Mouse (Mus musculus): ENCODE results near the gene Nrgn. TPM values are rescaled to one million over a fixed set of nuclear protein-coding genes. Genes with fewer than 3 reads are reported as not detected.

Gene Nrgn
- total RNA-seq, 1 experiment from 2014 or later = 6.3 TPM

DNA sequence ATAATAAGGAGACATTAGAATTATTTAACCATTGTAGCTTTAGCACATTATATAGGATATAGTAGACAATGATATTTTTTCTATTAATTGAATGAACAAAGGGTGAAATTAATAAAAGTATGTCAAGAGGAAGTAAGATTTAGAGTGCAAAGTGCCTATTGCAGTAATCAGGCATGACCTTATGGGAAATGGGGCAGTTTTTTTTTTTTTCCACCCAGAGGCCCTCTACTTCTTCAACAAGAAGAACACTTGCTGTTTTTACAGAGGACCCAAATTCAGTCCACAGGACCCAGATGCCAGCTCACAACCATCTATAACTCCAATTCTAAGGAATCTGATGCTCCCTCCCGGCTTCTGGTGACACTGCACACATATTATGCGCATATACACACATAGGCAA lies 7.9 kb upstream of the Nrgn start:
- ATAC-seq (replicated peaks; ENCODE audit: insufficient number of reproducible peaks, low FRiP score, low TSS enrichment, poor library complexity, severe bottlenecking) = no peak

DNA sequence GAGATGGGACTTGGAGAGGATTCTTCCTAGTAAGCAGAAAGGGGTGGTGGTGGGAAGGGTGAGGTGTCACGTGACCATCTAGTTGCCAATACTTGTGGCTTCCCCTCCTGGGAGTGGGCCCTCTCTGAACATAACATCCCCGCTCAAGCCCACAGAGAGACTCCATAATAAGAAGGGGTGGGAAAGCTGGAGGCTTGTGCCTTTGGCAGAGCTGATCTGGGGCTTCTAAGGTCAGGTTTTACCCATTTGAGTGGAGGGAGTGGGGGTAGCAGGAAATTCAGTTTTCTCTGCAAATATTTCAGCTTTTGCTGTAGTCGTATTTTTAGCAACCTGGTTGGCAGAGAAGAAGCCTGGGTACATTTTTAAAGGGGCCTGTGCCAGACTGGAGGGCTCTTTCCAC lies 3.7 kb upstream of the Nrgn start:
- no peak for ATAC-seq (replicated peaks; ENCODE audit: insufficient number of reproducible peaks, low FRiP score, low TSS enrichment, poor library complexity, severe bottlenecking)

DNA sequence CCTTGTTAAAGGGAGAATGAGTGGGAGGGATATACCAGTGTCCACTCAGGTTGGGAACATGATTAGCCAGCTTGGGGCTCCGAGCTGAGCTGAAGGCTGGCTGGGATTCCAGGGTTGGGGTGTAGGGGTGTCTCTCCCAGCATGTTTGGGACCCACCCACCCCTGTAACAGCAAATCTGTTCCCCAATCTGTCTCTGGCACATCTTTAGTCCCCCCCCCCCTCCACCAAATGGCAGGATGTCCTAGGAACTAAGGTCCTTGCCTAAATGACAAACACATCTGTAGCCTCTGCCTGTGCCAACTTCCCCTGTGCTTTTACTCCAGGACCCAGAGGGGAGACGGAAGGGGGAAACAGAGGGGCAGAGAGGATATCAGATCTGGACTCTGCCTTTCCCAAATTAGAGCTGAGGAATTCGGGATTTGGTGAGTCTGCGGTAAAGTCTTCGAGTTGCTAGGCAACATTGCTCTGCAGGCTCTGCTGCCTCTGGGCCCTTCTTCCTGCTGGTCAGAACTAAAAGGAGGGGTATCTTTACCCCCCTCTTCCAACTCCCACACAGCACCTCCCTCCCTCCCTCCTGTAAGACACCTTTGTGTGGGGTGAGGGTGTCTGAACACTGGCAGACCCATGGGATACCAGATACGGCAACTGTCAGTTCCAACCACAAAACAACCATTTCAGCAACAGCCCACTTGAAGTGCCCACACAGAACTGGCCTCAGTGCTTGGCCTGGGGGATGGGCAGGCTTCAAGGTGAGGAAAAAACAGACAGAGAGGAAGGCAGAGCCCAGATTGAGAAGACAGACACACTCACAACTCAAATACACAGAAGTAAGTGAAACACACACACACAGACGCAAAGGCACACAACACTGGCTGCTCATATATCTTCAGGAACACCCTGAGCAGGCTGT lies 2.4 kb upstream of the Nrgn start, which contains the start of gene Siae:
Gene Siae (plus strand): TSS at position 861 of the 911 bp plus-strand sequence.
- no peak for ATAC-seq (replicated peaks; ENCODE audit: insufficient number of reproducible peaks, low FRiP score, low TSS enrichment, poor library complexity, severe bottlenecking)

DNA sequence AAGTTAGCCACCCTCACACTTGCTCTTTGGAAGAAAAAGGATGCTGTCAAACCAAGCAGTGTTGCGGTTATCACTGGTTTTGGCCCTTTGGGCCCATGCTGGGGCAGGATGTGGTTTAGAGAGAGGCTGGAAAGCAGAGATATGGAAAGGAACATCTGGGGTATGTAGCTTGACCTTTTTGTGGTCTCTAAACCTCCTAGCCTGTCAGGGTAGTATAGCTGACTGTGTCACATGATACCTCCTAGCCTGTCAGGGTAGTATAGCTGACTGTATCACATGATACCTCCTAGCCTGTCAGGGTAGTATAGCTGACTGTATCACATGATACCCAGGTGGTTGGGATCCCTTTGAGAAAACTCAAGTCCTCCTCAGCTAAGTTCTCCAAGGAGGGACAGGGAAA lies 1.6 kb upstream of the Nrgn start:
- peak; percentile 54; the same call in 1 of the 2 replicates for ATAC-seq (replicated peaks; ENCODE audit: insufficient number of reproducible peaks, low FRiP score, low TSS enrichment, poor library complexity, severe bottlenecking)

- no peak for ATAC-seq (replicated peaks; ENCODE audit: insufficient number of reproducible peaks, low FRiP score, low TSS enrichment, poor library complexity, severe bottlenecking)
Measured at GRCm38 (mm10) chr9:37551751-37552531, 763 bp downstream of the Nrgn start.

GRCm38 (mm10) chr9:37550435-37550834 lies 2.3 kb downstream of the Nrgn start:
- no peak for ATAC-seq (replicated peaks; ENCODE audit: insufficient number of reproducible peaks, low FRiP score, low TSS enrichment, poor library complexity, severe bottlenecking)

GRCm38 (mm10) chr9:37546889-37547288 lies 5.8 kb downstream of the Nrgn start:
- ATAC-seq (replicated peaks; ENCODE audit: insufficient number of reproducible peaks, low FRiP score, low TSS enrichment, poor library complexity, severe bottlenecking) = no peak

DNA sequence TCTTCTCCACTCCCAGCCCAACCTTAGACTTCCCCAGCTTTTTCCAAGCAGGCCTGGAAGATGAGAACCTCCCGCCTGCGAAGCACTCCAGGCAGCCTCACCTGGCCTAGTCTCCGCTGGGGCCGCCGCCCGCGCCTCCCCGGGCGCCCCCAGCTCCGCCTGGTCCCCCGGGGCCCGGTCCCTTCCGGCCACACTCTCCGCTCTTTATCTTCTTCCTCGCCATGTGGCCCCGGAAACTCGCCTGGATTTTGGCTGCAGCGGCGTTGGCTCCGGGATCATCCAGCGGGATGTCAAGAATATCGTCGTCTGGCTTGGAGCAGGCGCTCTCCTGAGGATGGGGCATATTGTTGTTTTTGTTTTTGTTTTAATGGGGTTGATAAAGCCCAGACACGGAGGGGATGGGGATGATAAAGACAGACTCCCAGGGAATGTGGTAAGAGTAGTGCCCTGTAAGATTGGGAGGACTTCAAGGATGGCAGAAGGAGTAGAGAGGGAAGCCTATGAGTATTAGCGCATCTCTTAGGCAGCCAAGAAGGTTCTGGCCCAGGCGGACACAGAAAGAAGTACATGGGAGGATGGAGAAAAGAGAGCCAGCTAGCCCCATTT lies 6.8 kb downstream of the Nrgn start:
- ATAC-seq (replicated peaks; ENCODE audit: insufficient number of reproducible peaks, low FRiP score, low TSS enrichment, poor library complexity, severe bottlenecking) = no peak

DNA sequence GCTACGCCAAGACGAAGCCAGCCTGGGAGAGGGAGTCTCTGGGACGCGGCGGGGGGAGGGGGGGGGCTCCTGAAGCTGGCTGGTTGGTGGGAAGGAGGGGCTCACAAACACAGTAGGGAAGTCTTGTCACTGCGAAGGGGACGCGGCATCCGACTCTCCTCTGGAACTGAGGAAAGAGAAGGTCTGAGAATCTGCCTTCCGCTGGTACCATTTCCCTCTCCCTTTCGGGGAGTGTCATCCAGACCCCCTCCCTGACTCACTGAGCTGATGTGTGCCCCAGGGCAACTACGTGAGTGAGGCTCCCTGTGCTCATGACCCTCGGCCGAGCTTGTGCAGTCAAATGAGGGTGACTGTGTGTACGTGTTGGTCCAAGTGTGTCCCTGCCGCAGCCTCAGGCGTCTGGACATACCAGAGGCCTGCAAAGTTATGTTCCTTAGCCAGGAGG lies 7.5 kb downstream of the Nrgn start:
- no peak for ATAC-seq (replicated peaks; ENCODE audit: insufficient number of reproducible peaks, low FRiP score, low TSS enrichment, poor library complexity, severe bottlenecking)

GRCm38 (mm10) chr9:37544447-37545165 lies 8.1 kb downstream of the Nrgn start:
- ATAC-seq (replicated peaks; ENCODE audit: insufficient number of reproducible peaks, low FRiP score, low TSS enrichment, poor library complexity, severe bottlenecking) = 0 out of 2 replicates have a peak, but pooled peaks have one; percentile 33

DNA sequence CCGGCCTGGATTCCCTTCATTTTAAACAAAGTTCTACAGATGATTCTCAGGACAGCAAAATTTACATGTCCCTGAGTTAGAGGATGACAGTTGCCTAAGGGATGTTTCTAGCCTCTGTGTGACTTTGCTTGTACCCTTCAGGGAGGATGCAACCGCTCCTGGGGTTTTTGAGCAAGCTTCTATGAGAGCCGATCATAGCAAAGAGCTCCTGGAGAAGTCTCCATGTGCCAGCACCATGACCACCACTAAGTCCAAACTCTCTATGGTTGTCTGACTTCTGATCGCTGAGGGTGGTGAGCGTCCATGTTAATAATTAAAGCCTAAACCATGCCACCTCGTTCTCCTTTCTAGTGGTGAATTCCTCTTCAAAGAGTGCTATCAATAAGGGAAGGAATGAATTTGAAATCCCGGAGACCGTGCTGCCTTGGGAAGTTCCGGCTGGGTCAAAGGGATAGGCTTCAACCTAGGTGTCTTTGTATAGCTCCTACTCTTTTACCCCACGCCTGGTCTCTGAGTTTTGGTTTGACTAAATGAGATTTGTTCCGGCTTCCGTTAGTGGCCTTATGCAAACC lies 8.7 kb downstream of the Nrgn start:
- ATAC-seq (replicated peaks; ENCODE audit: insufficient number of reproducible peaks, low FRiP score, low TSS enrichment, poor library complexity, severe bottlenecking) = no peak

DNA sequence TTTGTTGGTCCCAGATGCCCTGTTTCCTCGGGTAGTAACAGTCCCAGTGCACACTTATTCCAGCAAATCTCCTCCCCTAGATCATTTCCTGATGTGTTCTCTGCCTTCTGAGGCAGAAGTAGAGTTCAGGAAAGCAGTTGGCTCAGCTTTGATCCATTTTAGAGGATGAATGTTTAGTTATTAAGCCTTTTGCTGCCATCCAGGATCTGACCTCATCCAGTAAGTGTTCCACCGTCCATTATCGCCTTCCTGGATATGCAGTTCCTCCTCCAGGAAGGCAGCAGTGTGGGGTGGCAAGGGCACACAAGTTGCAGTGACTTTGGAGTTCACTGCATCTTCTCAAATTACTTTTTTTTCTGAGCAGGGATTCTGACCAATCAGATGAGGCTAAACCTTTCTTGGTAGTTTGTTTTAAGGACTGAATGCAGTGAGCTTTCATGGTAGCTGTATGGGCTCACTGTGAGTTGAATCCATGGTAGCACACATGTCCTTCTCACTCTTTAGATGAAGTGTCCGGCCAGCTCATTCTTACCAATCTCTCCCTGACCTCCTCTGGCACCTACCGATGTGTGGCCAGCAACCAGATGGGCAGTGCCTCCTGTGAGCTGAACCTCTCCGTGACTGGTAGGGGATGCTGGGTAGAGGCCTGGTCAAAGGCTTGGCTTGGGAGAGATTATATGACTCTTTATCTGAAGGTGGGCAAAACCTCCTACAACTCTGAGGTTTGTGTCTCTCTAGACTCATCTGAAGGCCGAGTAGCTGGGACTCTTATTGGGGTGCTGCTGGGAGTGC lies 10.7 kb downstream of the Nrgn start:
- ATAC-seq (replicated peaks; ENCODE audit: insufficient number of reproducible peaks, low FRiP score, low TSS enrichment, poor library complexity, severe bottlenecking) = no peak

DNA sequence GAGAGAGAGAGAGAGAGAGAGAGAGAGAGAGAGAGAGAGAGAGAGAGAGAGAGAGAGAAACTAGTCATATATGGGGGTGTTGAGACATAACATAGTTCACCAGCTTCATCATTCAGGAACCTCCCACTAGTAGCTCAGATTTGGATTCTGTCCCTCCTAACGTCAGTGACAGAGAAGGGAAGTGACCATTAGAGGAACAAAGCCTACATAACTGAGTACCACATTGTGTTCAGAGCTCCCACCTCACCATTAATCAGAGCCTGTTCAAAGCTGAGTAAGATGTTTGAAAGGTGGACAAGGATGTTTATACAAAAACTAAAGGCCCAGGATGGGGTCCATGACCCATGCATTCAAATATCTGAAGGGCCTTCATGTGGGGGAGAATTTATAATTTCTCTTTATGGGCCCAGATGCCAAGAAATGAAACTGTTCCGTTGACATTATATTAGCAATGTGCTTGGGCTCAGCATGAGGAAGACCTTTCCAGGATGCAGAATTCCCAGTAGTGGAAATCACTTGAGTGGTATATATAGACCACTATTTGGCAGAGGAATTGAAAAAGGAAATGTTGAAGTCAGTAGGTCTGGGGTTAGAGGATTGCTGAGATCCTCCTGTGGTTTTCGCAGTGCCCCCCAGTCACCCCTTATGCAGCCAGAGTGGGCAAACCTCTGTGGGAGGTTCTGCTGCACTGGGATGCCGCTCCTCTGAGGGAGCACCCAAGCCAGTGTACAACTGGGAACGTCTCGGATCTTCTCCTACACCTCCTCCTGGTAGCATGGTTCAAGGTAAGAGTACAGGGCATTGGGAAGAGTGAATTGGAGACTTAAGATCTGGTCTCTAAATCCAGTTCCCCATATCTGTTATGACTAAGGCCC lies 11.8 kb downstream of the Nrgn start:
- no peak for ATAC-seq (replicated peaks; ENCODE audit: insufficient number of reproducible peaks, low FRiP score, low TSS enrichment, poor library complexity, severe bottlenecking)

DNA sequence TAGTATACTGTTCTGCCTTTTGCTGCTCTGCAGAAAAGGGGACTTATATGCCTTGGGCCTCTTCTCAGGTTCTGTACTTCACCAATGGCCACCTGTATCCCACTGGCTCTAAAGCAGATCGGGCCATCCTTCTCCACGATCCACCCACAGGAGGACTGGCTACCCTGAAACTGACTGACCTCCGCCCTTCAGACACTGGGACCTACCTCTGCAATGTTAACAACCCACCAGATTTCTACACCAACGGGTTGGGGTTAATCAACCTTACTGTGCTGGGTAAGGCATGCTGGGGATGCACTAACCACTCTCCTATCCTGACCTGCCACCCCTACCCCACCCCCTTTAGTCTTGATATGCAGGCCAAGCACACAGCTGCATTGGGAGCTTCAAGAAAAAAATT lies 12.5 kb downstream of the Nrgn start:
- no peak for ATAC-seq (replicated peaks; ENCODE audit: insufficient number of reproducible peaks, low FRiP score, low TSS enrichment, poor library complexity, severe bottlenecking)

DNA sequence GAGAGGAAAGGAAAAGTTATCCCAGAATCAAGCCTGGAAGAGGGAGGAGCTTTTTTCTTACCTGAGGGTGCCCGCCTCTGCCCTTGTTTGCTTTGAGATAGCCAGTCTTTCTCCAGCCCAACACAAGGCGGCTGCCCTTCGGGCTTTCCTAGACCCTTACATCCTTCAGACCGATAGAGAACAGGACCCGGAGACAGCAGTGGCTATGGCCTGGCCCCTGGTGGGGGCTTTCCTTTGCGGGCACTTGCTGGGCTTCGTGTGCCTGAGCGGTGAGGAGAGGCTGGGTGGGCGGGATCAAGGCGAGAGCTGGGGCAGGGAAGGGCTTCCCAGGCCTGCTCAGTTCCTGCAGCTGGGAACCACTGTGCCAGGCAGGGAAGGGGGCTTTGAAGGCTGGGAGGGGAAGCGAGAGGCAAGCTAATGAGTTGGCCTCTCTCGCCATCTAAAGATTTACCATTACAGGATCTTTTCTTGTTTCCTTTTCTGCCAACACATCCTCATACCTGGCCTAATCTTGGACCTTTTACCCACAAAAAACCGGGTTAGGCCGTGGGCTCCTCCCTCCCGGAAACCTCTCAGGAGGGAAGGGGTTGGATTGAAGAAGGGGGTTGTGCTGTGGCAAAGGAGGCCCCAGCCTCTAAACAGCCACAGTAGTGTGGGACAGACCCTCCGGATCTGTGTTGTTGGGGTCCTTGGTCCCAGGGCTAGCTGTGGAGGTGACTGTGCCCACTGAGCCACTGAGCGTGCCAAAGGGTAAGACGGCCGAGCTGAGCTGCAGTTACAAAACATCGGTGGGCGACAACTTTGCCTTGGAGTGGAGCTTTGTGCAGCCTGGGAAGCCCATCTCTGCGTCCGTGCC lies 13.3 kb downstream of the Nrgn start, which contains the start of gene Vsig2:
Gene Vsig2 (plus strand): TSS at position 86 of the 856 bp plus-strand sequence.
- no peak for ATAC-seq (replicated peaks; ENCODE audit: insufficient number of reproducible peaks, low FRiP score, low TSS enrichment, poor library complexity, severe bottlenecking)
